Mouse (Mus musculus) adrenal gland, postnatal 10 days (tissue): ENCODE measurements around the gene Ptf1a. TPM values are rescaled to one million over a fixed set of nuclear protein-coding genes. Genes with fewer than 3 reads are reported as not detected.

Experiments used
- DNase-seq: peaks from one replicate; pipeline ENCODE4 v3.0.0; 2021; ENCODE audit warnings: mixed read lengths
- long read RNA-seq, 2 experiments: library from polyadenylated mRNA; stranded (forward); transcript quantifications; one replicate each; pipeline ENCODE4 v2.0.0; 2021
- total RNA-seq, 2 experiments: library from RNA; stranded (reverse); gene quantifications; 2 replicates each; pipeline ENCODE4 v1.2.3; 2021

Gene Ptf1a
- not detected for total RNA-seq
- long read RNA-seq, experiment 1: 0 reads
- long read RNA-seq, experiment 2: 0 reads

- DNase-seq: no peak
Observed at GRCm38 (mm10) chr2:19444931-19445831, at the start of gene Ptf1a. Gene Ptf1a, plus strand, starts transcription at chr2:19445663.

GRCm38 (mm10) chr2:19405409-19405808, 40.1 kb upstream of the Ptf1a start:
- DNase-seq: no peak

- DNase-seq: no peak
Observed at GRCm38 (mm10) chr2:19406531-19406930, 38.9 kb upstream of the Ptf1a start.

GRCm38 (mm10) chr2:19414222-19414965, 31.1 kb upstream of the Ptf1a start:
- DNase-seq: peak; percentile 75

- peak; percentile 38 for DNase-seq
Observed at GRCm38 (mm10) chr2:19415063-19415521, 30.4 kb upstream of the Ptf1a start.

GRCm38 (mm10) chr2:19416066-19416465, 29.4 kb upstream of the Ptf1a start:
- no peak for DNase-seq

GRCm38 (mm10) chr2:19419686-19420345, 25.6 kb upstream of the Ptf1a start:
- no peak for DNase-seq

- no peak for DNase-seq
Observed at GRCm38 (mm10) chr2:19422226-19422625, 23.2 kb upstream of the Ptf1a start.

- DNase-seq: no peak
Observed at GRCm38 (mm10) chr2:19423086-19423485, 22.4 kb upstream of the Ptf1a start.

GRCm38 (mm10) chr2:19429031-19429430, 16.4 kb upstream of the Ptf1a start:
- DNase-seq: peak; percentile 80

- DNase-seq: no peak
Observed at GRCm38 (mm10) chr2:19429691-19430690, 15.5 kb upstream of the Ptf1a start.

- DNase-seq: no peak
Observed at GRCm38 (mm10) chr2:19430746-19431145, 14.7 kb upstream of the Ptf1a start.

GRCm38 (mm10) chr2:19431186-19431585, 14.3 kb upstream of the Ptf1a start:
- peak; percentile 12 for DNase-seq

- no peak for DNase-seq
Observed at GRCm38 (mm10) chr2:19431614-19432323, 13.7 kb upstream of the Ptf1a start.

GRCm38 (mm10) chr2:19444346-19444745, 1.1 kb upstream of the Ptf1a start:
- no peak for DNase-seq

- no peak for DNase-seq
Observed at GRCm38 (mm10) chr2:19445871-19446501, 523 bp downstream of the Ptf1a start.

GRCm38 (mm10) chr2:19446746-19447145, 1.3 kb downstream of the Ptf1a start:
- DNase-seq: no peak

GRCm38 (mm10) chr2:19448042-19448700, 2.7 kb downstream of the Ptf1a start:
- DNase-seq: peak; percentile 8

- DNase-seq: no peak
Observed at GRCm38 (mm10) chr2:19449308-19449707, 3.8 kb downstream of the Ptf1a start.
